Mouse (Mus musculus): ENCODE data around the gene Olfr173. TPM values are rescaled to one million over a fixed set of nuclear protein-coding genes. Genes with fewer than 3 reads are reported as not detected.

The Olfr173 gene
- 2.0 TPM for polyA plus RNA-seq (2017; shearing (Covaris generic))

GRCm38 (mm10) chr16:58800168-58800567, at the start of gene Olfr173:
Gene Olfr173 (minus strand): TSS chr16:58800268.

GRCm38 (mm10) chr16:58826732-58827319, 26.8 kb upstream of the Olfr173 start, which contains the start of gene Olfr175-ps1:
Gene Olfr175-ps1 (minus strand): TSS chr16:58826782.

GRCm38 (mm10) chr16:58763076-58763475, 37.0 kb downstream of the Olfr173 start, which contains the start of gene Olfr172:
Gene Olfr172 (minus strand): TSS chr16:58763176.

Other genes with a start within 250 kb of the Olfr173 start
- not detected for gene Gm813, start 183.3 kb downstream of the Olfr173 start, polyA plus RNA-seq (2017; shearing (Covaris generic))
- not detected for gene E330017A01Rik, start 161.5 kb downstream of the Olfr173 start, polyA plus RNA-seq (2017; shearing (Covaris generic))
- gene Cpox, start 130.0 kb downstream of the Olfr173 start, polyA plus RNA-seq (2017; shearing (Covaris generic)), result 55.2 TPM
- 53.3 TPM for gene Gpr15, start 81.2 kb downstream of the Olfr173 start, polyA plus RNA-seq (2017; shearing (Covaris generic))
- 175 TPM for gene Cldnd1, start 72.4 kb downstream of the Olfr173 start, polyA plus RNA-seq (2017; shearing (Covaris generic))
- gene Olfr172, start 37.1 kb downstream of the Olfr173 start, polyA plus RNA-seq (2017; shearing (Covaris generic)), result not detected
- 0.24 TPM for gene Olfr175-ps1, start 26.5 kb upstream of the Olfr173 start, polyA plus RNA-seq (2017; shearing (Covaris generic))
- not detected for gene Olfr177, start 74.5 kb upstream of the Olfr173 start, polyA plus RNA-seq (2017; shearing (Covaris generic))
- 0.13 TPM for gene Olfr178, start 91.8 kb upstream of the Olfr173 start, polyA plus RNA-seq (2017; shearing (Covaris generic))
- not detected for gene Olfr181, start 128.5 kb upstream of the Olfr173 start, polyA plus RNA-seq (2017; shearing (Covaris generic))
- not detected for gene Olfr180, start 129.1 kb upstream of the Olfr173 start, polyA plus RNA-seq (2017; shearing (Covaris generic))
- gene Olfr183, start 195.1 kb upstream of the Olfr173 start, polyA plus RNA-seq (2017; shearing (Covaris generic)), result not detected
- not detected for gene Olfr186, start 230.0 kb upstream of the Olfr173 start, polyA plus RNA-seq (2017; shearing (Covaris generic))
- gene Olfr187, start 239.5 kb upstream of the Olfr173 start, polyA plus RNA-seq (2017; shearing (Covaris generic)), result not detected